Mouse (Mus musculus) testis, adult 10 weeks (tissue): ENCODE results near the gene Trp53rkb. TPM values are rescaled to one million over a fixed set of nuclear protein-coding genes. Genes with fewer than 3 reads are reported as not detected.

Experiments
- polyA plus RNA-seq: library from polyadenylated mRNA; stranded (reverse); fragments of 350-450 nt; fragmentation: Illumina TruSeq; extraction: RNeasy Lipid Tissue Mini Kit (QIAGEN cat#74804); gene quantifications from one replicate; pipeline ENCODE4 v1.2.3, GENCODE M21; 2014; ENCODE audit warnings: low read depth, low replicate concordance

Trp53rkb gene
- 14.2 TPM for polyA plus RNA-seq

DNA sequence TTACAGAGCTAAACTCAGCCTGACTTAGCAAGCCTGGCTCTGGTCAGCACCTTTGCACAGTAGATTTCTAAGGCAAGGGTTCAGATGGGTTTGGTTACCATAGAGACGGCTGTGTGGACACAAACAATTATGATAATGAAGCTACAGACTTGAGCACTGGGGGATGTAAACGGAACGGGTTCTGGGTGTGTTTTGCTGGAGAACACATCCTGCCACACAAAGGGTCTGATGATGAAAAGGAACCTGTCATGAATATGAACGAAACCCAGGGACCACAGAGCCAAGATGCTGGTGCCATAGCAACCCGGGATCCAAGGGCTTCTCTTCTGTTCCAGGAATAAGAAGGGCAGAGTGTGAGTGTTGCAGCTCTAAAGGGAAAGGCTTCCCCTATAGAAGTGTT, at the start of gene Trp53rkb:
Gene Trp53rkb (plus strand): TSS at position 177 of the 400 bp plus-strand sequence.

DNA sequence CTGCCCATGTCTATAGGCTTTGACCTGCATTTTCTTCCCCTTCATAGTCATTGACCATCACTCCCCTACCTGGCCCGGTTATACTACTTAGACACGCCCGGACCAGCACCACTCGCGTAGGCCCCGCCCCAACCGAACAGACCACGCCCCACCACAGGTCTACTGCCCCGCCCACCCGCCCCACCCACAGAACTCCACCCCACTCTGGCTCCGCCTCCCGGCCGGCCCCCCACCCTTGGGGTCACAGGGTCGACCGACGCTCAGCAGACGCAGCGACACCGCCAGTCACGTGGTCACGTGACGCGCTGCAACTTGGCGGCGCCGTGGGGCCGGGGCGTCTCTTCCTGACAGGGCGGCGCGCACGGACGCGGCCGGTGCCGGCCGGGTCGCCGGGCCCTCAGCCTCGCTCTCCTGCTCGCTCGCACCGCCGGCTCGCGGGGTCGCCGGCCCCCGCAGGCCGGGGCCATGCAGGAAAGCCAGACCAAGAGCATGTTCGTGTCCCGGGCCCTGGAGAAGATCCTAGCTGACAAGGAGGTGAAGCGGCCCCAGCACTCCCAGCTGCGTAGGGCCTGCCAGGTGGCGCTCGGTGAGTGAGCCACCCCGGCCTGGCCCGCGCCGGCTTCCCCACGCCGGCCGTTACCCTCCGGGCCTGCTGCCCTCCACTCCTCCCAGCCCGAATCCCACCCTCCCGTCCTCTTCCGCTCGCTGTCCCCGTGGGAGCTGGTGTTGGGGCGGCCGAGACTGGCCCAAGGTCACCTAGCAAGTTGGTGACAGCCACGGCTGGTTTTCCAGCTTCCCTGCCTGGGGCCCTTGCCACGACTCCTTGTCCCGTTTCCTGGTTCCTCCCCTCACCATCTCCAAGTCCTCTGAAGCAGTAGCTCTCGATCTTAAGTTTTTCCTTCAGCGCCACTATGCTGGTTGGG, 13.2 kb downstream of the Trp53rkb start, which contains the start of gene Arfgef2:
Gene Arfgef2 (plus strand): TSS at position 339 of the 923 bp plus-strand sequence.

Other genes with a start within 250 kb of the Trp53rkb start
- gene Prex1, start 78.7 kb upstream of the Trp53rkb start, polyA plus RNA-seq, result 0.62 TPM
- 14.0 TPM for gene Arfgef2, start 13.1 kb downstream of the Trp53rkb start, polyA plus RNA-seq
- 240 TPM for gene Cse1l, start 113.5 kb downstream of the Trp53rkb start, polyA plus RNA-seq
- 26.5 TPM for gene Stau1, start 203.8 kb downstream of the Trp53rkb start, polyA plus RNA-seq
- 12.7 TPM for gene Ddx27, start 222.7 kb downstream of the Trp53rkb start, polyA plus RNA-seq